Mouse (Mus musculus): ENCODE results near the gene Syne2.

The Syne2 gene

DNA sequence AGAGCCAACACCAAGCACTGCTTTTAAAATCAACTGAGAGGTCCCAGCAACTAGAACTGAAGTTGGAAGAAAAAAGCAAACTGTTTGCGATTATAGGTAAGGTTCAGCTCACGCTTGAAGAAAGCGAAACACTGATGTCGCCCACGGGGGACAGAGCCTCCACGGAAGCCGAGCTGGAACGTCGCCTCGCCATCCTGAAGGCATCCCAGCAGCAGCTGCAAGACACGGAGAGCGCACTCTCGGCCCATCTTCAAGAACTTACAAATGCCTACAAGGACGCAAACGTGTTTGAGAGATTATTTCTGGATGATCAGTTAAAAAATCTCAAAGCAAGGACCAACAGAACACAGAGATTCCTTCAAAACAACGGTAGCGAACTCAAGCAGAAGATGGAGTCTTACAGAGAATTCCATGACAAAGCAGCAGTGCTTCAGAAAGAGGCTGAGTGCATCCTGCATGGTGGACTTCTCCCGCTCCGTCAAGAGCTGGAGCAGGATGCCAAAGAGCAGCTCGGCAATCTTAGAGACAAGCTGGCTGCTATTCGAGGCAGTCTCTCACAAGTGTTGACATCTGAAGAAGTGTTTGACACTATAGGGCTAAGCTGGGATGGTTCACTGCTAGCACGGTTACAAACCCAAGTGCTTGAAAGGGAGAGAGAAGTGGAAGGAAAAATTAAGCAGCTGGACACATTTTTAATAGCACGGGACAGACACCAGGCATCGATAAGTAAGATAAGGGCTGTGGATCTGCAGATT, 148.7 kb downstream of the Syne2 start:
- DNase-seq = no peak

DNA sequence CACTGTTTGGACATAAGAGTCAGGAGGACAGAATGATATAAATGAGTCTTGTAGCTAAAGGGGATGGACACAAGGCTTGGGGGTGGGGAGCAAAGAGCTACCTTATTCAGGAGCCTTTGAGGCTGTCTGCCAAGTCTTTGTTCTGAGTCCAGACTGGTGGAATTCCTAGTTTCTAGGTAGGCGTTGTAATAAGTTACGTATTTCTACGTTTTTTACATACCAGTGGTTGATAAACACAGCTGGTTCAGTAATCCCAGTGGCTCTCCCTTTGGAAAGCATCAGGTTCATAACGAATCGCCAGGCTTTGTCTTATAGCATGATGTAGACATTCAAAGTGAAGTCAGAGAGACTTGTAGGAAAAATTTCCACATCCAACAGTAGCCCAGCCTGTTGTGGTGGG, 161.1 kb downstream of the Syne2 start:
- no peak for DNase-seq

DNA sequence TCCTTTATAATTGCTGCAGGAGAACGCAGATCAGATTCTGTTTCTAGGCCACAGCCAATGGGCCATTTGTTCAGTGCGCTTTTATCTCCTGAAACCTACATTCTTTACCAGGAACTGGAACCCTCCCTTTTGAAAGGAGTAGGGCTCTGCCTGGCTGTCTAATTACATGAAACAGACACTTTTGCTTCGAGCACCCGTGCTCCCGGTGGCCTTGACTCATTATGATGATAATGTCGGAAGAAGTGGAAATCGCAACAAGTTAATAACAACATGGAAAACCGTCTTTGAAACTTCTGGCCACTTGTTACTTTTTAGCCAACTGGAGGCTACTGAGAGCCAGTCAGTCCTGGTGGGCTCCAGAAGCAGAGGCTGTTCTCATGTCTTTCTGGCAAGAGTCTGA, 165.4 kb downstream of the Syne2 start:
- DNase-seq = no peak

DNA sequence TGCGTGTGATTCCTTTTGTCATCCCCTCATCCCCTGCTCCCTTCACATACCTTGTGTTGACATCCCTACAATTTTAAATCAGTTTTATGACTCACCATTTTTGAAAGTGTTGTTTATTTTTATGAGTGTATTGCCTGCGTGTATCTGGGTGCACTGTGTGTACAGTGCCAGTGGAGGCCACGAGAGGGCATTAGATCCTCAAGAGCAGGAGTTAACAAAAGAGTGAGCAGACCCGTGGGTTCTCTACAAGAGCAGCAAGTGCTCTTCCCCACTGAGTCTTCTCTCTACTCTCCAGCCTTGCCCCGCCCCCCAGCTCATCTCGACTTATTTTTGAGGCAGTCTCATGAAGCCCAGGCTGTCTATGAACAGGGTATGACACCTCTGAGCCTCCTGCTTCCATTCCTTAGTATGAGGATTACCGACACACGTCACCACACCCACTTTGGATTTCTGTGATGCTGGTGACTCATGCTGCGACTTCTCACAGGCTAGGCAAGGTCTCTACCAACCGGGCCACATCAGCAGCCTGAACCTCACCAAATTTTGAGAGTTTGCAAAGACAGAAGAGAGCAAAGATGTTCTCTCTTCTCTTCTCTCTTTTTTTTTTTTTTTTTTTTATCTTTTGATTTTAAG, 174.4 kb downstream of the Syne2 start:
- no peak for DNase-seq

DNA sequence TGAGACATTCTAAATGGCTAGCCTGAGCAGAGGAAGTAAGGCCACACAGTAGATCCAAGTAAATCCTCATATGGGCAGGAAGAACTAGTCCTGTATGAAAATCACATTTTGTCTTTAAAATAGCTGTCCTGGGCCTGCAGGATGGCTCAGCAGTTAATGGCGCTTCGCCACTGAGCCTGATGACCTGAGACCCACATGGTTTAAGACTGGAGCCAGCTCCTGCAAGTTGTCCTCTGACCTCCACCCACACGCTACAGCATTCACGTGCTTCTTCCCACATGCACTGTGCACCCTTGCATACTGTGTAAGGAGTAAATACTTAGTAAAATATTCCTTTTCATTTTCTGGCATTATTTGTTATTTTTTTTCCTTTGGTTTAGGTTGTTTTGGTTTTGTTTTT, 175.0 kb downstream of the Syne2 start:
- DNase-seq = no peak

DNA sequence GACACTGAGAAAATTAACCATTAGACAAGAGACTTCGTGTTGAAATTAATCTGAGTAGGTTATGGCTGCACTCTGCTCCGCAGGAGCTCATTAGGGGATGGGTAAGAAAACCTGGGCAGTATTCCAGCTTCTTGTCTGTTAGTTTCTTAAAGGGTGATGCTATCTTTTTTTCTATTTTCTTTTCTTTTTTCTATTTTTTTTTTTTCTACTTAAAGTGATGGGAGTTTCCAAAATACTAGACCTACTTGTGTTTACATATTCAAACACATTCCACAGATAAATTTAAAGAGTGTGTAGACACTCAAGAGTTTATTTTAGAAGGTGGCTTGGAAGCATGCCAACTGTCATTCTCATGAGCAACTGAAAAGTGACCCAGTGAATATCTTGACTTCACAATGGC, 177.2 kb downstream of the Syne2 start:
- DNase-seq = no peak

DNA sequence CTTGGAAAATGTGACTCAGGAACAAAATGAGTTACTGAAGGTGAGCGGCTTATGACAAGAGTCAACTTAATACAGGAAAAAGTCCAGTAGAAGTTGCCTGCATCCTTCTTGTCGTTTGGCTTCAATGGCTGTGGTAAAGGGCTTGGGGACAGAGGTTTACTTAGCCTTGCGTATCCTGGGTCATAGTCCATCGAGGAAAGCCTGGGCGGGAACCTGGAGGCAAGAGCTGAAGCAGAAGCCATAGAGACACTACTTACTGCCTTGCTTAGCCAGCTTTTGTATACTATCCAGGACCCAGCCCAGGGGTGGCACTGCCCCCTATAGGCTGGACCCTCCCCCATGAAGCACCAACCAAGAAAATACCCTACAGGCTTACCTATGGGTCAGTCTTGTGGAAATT, 179.6 kb downstream of the Syne2 start:
- no peak for DNase-seq

DNA sequence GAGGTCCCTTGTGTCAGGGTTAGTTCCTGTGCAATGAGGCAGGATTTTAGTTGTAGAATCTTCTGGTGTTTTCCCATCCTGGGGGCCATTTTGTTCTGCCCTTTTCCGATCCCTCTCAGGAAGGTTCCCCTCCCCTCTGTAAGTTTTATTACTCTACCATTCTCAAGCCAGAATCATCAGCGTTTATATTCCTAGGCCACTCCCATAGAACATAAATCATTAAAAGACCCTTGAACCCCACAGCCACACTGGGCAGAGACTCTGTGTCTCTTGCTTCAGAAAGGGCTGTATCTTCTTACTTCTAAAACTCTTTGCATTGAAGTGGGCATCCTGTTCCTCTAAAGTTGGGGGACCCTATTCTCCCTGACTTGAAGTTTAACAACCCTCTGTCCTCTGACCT, 180.5 kb downstream of the Syne2 start:
- DNase-seq = no peak

DNA sequence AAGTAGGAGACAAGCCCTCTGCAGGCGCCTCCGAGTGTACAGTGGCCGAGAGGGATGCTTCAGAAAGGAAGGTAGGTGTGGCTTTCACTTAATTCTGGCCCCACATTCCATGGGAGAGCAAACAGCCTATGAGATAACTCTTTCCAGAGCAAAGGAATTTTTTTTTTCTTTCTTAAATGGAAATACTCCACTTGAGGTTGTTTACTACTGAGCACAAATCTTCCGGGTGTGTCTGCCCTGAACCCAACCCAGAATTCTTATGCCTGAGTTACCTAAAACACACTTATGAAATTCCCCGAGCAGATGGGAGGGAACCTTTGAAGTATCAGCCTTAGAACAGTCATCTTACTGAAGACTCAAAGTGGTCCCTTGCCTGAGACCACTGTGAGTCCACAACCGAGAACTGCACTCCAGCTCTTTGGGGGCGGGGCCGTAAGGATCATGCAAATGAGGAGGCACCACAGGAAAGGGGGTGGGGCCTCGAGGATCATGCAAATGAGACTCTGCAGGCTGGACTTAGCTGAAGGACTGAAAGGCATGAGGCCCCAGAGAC, 186.8 kb downstream of the Syne2 start:
- DNase-seq = peak; percentile 25

DNA sequence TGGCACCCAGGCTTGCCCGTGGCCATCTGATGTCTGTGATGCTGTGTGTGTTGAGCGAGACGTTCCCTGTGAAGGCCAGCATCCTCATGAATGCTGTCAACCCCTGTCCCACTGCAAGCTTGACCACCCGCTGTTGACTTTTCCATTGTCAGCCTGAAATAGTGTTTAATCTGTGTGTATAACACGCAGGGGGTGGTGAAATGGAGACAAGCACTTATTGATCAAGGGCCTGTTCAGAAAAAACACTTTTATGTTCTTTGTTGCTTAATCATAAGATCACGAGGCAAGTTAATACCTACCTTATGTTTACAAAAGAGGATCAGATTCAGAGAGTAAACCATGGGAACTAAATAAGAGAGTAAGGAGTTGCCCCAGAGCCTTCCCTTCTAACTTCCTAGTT, 191.1 kb downstream of the Syne2 start:
- no peak for DNase-seq

DNA sequence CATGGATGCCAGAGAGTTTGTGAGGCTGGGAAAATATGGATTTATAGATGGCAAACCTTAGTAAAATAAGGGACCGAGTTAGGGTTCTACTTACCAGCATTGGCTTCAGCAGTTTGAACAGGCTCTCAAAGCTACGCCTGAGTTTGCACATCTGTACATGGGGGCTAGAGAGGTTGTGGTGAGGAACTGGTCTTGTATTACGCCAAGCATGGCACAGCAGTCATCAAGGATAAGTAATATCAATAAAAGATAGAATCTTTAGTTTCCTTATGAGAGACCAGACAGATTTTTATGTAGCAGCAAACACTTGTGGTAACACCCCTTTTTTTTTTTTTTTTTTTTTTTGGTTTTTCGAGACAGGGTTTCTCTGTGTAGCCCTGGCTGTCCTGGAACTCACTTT, 194.9 kb downstream of the Syne2 start:
- no peak for DNase-seq

DNA sequence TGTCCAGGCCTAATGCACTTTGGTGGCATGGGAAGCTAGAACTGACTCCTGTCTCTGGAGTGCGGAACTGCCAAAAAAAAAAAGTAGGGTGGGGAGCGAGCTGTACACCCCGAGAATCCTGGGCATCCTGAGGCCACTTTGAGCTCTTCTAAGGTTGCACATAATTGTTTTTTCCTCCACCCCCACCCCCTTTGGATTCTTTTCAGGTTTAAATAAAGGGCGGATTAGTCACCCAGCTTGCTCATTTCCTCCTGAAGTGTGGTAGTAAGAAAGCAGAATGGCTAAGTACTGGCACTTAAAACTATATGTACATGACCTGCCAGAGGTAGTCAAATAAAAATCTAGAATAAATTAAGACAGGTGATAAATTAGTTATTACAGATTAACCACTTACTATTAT, 195.5 kb downstream of the Syne2 start:
- no peak for DNase-seq

DNA sequence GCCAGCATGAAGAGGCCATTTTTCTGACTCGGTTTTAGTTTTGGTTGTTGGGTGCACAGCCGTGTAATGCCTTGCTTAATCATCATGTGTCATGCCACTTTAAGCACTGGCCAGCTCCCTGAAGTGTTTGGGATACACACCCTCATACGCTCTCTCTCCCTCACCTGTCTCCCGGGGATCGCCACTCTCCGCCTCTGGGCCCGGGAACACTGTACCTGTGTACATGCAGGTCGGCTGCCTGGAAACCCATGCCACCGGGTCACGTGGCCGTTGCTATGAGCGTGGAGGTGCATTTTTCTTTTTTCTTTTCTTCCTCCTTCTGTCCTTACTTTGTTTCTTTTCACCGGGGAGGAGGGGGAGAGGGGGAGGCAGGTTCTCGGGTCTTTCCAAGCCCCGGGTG, 197.1 kb downstream of the Syne2 start:
- no peak for DNase-seq

DNA sequence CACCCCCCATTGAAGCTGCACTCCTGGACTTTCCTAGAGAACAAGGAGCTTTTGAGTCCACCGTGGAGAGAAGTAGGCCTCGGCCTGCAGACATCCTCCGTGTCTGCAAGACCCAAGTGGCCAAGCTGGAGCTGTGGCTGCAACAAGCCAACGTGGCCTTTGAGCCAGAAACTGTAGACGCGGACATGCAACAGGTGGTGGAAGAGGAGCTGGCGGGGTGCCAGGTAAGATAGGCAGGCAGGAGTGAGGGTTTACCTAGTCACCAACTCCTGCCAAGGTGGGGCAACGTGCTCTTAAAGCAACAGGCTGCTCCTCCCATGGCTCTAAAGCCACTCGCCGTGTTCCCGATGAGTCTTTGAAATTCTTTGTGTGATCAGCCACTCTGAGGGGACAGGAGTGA, 197.6 kb downstream of the Syne2 start:
- DNase-seq = no peak

DNA sequence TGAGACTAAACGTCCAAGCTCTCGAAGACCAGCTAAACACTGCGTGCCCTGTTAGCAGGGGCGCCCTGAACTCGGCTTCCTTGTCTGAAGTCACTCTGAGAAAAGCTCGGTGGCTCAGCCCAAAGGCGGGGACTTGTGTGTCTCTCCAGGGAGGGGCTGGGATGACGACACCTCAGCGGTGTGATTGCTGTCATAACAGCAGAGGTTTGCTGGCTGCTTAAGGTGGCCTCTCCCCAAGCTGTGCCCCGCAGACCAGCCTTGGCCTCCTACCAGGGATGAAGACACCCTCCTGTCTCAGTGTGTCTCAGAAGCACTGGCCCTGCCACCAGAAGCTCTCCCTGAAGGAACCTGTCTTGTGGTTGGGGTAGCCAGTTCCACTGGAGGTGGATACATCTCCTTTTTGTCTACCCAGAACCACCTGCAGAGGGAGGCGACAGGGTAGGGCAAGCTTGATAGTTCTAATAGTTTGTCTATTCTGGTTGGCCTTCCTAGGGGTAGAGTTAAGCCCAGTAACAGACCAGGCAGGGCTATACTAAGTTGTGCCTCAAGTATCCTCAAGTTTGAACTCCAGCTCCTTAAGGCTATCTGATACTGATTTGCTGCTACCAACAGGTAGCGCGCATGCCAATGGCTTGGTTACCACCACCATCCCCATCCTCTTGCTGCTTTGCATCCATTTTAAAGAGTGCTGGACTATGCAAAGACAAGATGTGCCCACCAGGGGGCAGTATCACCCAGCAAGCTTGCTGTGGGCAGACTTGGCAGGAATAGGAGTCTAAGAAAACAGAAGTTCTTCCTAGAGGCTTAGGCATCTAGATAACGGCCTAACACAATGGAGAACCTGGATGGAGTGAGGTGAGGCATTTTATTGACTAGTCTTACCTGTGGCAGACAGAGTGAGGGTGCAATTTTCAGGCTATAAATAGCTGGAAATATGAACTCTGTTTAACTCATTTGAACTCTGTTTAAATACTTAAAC, 198.5 kb downstream of the Syne2 start:
- DNase-seq = peak; percentile 81

DNA sequence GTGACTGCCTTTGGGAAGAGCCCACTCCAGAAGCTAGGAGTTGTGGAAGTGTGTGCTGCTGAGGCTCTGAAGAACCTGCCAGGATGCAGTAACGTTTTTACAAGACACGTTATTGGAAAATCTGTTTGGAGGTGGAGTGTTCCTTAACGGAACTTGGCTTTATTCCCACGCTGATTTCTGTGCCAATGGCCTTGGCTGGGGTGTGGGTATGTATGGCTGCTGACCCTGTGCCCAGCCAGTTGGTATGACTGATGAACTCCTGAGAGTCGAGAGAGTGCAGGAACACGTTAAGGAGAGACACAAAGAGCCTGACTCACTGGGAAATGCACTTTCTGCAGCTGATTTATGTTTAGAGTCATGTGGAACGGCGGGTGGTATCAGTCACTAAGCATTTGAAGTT, 200.7 kb downstream of the Syne2 start:
- DNase-seq = no peak

DNA sequence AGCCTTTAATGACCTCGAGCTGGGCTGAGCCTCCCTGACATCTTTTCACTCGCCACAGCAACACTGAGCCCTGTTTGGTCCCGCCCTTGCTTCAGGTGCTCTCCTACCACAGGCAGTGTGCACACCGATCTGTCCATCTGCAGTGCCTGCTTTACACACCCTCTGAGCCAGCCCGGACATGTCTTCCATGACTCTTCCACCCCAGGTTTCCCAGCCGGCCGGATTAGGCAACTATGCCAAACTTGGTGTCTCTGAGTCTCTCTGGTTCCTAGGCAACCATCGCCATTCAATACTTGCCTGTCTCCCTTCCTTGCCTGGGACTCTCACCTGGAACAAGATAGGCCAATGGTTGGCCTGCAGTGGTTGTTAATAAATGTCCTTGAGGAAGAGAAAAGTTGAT, 224.4 kb downstream of the Syne2 start:
- DNase-seq = no peak

DNA sequence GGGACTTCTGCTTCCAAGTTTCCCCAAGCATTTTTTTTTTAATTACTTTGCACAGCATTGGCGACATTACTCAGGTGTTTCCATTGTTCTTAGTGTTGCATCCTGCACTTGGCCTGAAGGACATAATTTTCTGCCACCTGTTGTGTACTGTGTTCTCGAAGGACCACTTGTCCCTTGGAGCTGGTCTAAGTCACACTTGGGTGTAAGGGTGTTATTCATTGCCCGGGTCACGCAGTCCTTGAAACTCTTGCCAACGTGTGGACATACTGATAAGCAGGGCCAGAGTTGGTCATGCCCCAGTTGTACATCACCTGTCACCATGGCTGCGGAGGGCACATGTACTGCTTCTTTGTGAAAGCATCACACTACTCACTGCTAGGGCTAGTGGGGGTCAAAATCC, 228.6 kb downstream of the Syne2 start:
- no peak for DNase-seq

DNA sequence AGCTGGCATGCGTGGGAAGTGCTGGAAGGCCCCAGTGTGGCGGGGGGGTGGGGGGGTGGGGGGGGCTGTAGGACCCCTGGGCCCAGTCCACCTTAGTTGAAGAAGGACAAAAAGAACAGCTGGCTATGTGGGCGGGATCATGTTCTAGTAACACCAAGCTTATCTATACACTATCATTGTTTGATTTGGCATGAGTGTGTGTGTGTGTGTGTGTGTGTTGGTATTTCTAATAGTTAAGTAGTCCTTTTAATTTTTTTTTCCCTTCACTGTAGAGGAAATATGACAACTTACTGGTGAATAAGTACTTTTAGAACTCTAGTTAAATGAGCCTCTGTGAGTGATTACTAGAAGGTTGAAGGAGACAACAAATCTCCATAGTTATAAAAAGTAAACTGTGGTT, 230.0 kb downstream of the Syne2 start:
- no peak for DNase-seq

DNA sequence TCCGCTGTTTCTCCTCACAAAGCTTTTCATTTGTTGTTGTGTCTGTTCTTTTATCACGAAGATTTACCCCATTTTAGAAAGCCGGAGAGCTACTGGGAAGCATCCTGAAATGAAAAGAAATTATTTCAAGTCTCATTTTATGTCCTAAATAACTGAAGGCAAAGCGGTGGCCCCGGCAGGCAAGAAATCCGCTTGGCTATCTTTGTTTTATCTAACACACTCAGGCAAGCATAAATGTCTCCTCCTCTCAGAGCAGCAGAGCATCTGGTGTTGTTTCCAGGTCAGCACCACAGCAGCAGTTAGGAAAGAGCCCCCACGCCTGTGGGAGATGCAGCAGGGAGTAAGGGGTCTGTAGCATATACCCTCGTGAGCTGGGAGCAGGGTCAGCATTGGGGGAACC, 230.7 kb downstream of the Syne2 start:
- DNase-seq = no peak

DNA sequence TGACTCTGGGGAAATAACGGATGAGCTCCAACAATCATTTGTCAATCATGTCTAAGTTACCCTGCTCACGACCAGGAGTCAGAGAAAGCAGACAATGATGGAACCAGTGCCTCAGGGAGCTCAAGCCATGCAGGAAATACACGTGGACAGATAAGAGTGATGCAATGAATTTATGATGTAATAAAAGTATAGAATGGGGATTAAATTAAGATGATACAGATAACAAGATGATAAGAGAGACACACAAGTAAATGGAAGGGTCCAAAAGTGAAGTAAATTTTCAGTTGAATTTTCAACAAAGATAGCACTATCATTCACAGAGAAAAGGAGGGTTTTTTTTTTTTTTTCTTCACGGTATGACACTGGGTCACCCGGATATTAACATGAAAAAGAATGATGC, 231.4 kb downstream of the Syne2 start:
- DNase-seq = no peak

DNA sequence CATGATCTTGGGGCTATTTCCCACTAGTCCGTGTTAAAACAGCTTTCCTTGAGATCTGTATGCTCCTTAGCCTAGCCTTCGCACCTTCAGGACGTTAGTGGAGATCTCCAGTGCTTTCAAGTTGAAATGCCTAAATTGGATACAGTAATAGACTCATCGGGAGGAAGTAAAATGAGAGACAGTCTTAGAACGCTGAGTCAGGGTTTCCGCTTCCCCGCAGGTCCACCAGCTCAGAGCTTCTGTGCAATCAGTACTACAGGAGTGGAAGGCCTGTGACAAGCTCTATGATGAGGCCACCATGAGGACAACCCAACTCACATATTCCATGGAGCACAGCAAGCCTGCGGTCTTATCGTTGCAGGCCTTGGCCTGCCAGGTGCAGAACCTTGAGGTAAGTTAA, 233.9 kb downstream of the Syne2 start:
- no peak for DNase-seq

DNA sequence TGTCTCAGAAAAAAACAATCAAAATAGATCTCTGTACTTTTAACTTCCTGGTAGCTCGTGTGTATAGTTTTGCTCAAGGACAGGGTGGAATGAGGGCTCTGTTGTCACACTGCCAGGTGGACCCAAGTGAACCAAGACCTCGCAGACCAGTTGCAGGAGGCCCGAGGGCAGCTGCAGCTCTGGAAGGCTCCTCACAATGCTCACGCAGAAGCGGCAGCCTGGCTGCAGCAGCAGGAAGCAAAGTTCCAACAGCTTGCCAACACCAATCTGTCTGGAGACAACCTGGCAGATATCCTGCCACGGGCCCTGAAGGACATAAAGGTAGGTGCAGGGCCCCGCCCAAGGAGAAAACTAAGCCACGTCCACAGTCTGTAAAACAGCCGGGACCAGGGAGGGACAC, 236.7 kb downstream of the Syne2 start:
- no peak for DNase-seq

DNA sequence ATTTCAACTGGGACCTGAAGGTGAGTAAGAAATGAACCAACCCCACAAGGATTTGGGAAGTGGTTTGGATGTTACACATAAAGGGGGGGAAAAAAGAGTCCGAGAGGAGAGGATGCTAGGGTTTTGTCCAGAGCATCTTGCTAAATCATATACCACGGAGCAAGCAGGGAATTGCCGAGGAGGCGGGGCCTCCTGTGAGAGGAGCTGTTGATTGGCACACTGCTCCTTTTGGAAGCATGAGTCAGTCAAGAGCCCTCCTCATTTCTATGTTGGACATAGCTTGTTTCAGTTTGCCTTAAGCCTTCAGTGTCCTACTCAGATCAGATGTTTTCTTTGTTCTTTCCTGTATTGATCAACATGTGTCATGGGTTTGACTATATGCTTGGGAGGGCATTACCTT, 245.1 kb downstream of the Syne2 start:
- no peak for DNase-seq

Data from thymus, postnatal 14 days (tissue).